Mouse (Mus musculus): ENCODE data around the gene Elfn2.

DNA sequence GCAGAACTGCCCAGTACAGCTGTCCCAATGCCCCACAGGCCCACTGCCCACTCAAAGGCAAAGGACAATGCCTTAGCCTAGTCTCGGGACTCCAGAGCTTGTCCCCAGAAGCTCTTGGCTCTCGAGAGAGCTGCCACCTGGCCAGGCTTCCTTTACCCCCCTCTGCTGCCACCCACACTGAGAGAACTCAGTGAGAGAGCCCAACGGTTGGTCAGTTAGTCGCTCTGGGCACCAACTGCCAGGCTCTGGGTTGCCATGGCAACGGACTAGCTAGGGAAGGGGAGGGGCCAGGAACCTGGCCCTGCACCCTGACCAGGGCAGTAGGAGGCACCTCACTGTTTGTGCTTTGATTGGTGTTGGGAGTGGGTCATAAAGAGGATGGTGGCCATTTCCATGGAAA lies 48.2 kb downstream of the Elfn2 start:
- no peak for TF ChIP-seq POLR2A (IDR thresholded peaks at IDR 0.05; ENCODE audit: extremely low read depth, insufficient read depth, low read length)
- no peak for TF ChIP-seq CTCF (IDR thresholded peaks at IDR 0.05; ENCODE audit: low read depth, low read length)

Data from liver, adult 2 months (tissue).